ENCODE assay signal across 8 mouse cellular contexts in the genomic region with DNA sequence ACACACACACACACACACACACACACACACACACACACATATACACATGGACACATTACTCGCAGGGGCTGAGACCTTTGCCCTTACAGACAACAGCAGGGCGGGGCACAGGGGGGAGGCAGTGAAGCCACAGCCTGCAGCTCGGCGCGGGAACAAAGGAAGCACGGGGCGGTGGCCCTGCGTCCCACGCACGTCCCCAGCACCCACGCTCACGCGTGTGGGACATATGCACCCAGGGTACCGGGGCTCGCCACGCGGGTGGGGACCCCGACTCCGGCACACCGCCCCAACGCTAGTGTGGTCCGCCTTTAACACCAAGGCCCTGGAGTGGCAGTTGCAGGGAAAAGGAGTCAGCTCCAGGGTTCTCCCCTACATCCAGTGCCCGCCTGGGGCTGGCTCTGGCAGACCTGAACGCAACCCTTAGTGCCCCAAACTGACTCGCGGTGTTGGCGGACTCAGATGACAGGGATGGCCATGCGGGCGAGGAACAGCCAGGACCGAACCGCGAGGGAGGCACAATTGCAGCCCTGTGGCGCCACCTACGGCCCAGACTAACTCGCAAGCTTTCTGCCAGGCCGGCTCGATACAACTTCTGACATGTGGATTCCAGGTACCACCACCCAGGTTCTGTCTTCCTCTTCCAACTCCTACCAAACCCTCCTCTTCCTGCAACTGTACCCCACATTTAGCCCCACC.
DNase-seq lines count a peak whose midpoint lies in the region; ATAC-seq lines count a peak whose summit lies in the region.

No protein-coding gene starts in this region.

- peak; percentile 67 for ATAC-seq in inflammation-experienced regulatory T-cells, adult 6 months
- peak; percentile 86 for ATAC-seq in megakaryocyte progenitor cell, adult 5-6 weeks (replicated peaks; ENCODE audit: poor library complexity)

- DNase-seq in WW6 (ENCODE audit: low read depth, low spot score): peak; percentile 61
- DNase-seq in cerebellum, postnatal 4 days (ENCODE audit: low spot score in 2 of 2): peak; percentile 84 to 95
- DNase-seq in gastrocnemius, postnatal 14 days: peak; percentile 89
- DNase-seq in left cerebral cortex, adult 9 months (ENCODE audit: low spot score in 2 of 2): peak; percentile 26 to 82
- DNase-seq in right cerebral cortex, postnatal 10 days (ENCODE audit: low spot score in 2 of 2): peak; percentile 92 to 93
- DNase-seq in urinary bladder, postnatal 14 days (ENCODE audit: low spot score): peak; percentile 88

- intact Hi-C loops in gastrocnemius, postnatal 14 days (cut with DNase I; ENCODE audit: low total_unique reads): loop anchor here (10.0 kb wide), 3 partner anchors 244 to 824 kb away; no protein-coding TSS in a partner anchor

Comparison
In these comparisons a context has a peak if more than half of its experiments do, and no peak if none do; other contexts are left out.
1. Peak in every context shown above with its lines: DNase-seq and ATAC-seq.